Mouse (Mus musculus): ENCODE results near the gene Nrip2. TPM values are rescaled to one million over a fixed set of nuclear protein-coding genes. Genes with fewer than 3 reads are reported as not detected.

The Nrip2 gene
- polyA plus RNA-seq, 1 experiment from 2014 or later, result 12.4 TPM

Other genes with a start within 250 kb of the Nrip2 start
- gene Tead4, start 98.5 kb upstream of the Nrip2 start, polyA plus RNA-seq (2015; fragmentation: Nextera tagmentation; extraction: Ambion mirVana), result 0.89 and 0.93 TPM in 2 replicates
- gene Tulp3, start 43.4 kb upstream of the Nrip2 start, polyA plus RNA-seq (2015; fragmentation: Nextera tagmentation; extraction: Ambion mirVana), result 19.1 and 21.8 TPM in 2 replicates
- 72.2 and 85.9 TPM in 2 replicates for gene Rhno1, start 36.4 kb upstream of the Nrip2 start, polyA plus RNA-seq (2015; fragmentation: Nextera tagmentation; extraction: Ambion mirVana)
- gene Foxm1, start 36.3 kb upstream of the Nrip2 start, polyA plus RNA-seq (2015; fragmentation: Nextera tagmentation; extraction: Ambion mirVana), result 5.3 and 11.7 TPM in 2 replicates
- gene Tex52, start 23.8 kb upstream of the Nrip2 start, polyA plus RNA-seq (2015; fragmentation: Nextera tagmentation; extraction: Ambion mirVana), result 0.33 and 0.54 TPM in 2 replicates
- gene Gm44596, start 23.8 kb upstream of the Nrip2 start, polyA plus RNA-seq (2015; fragmentation: Nextera tagmentation; extraction: Ambion mirVana), result not detected in 2 replicates
- 44.0 and 46.5 TPM in 2 replicates for gene Itfg2, start 25.6 kb downstream of the Nrip2 start, polyA plus RNA-seq (2015; fragmentation: Nextera tagmentation; extraction: Ambion mirVana)
- 319 and 377 TPM in 2 replicates for gene Fkbp4, start 39.4 kb downstream of the Nrip2 start, polyA plus RNA-seq (2015; fragmentation: Nextera tagmentation; extraction: Ambion mirVana)
- gene Pzp, start 127.4 kb downstream of the Nrip2 start, polyA plus RNA-seq (2015; fragmentation: Nextera tagmentation; extraction: Ambion mirVana), result 0.09 and 0.47 TPM in 2 replicates
- 3.5 and 4.8 TPM in 2 replicates for gene A2ml1, start 182.3 kb downstream of the Nrip2 start, polyA plus RNA-seq (2015; fragmentation: Nextera tagmentation; extraction: Ambion mirVana)
- gene Klrb1a, start 224.2 kb downstream of the Nrip2 start, polyA plus RNA-seq (2015; fragmentation: Nextera tagmentation; extraction: Ambion mirVana), result 0.70 TPM in 1 of 2 replicates, not detected in the other

Measured in neural tube, embryonic 15.5 days (tissue).